Mouse (Mus musculus) cerebellum, postnatal 10 days (tissue): ENCODE data around the gene Gchfr.
A peak's percentile ranks its signal among the peaks of the same experiment; 100 is the strongest.

ENCODE experiments used
- DNase-seq, 2 experiments: peaks; one replicate each; pipeline ENCODE4 v3.0.0; 2021; ENCODE audit warnings: mixed read lengths in 2 of 2

Gene Gchfr

GRCm38 (mm10) chr2:119173991-119174651 lies 6.5 kb downstream of the Gchfr start, which contains the start of gene Gm14137:
Gene Gm14137 (plus strand): TSS chr2:119174509.
- DNase-seq: peak; percentile 77 to 80

- DNase-seq: peak; percentile 15 to 16
These were observed 7.3 kb downstream of the Gchfr start for GRCm38 (mm10) chr2:119174866-119175265.

- no peak for DNase-seq
These were observed 8.0 kb downstream of the Gchfr start for GRCm38 (mm10) chr2:119175614-119176013.

GRCm38 (mm10) chr2:119176761-119177160 lies 9.2 kb downstream of the Gchfr start:
- no peak for DNase-seq

GRCm38 (mm10) chr2:119177384-119177939 lies 9.9 kb downstream of the Gchfr start:
- no peak for DNase-seq

GRCm38 (mm10) chr2:119182914-119183313 lies 15.3 kb downstream of the Gchfr start:
- DNase-seq: no peak

- DNase-seq: peak; percentile 96 to 97
These were observed 21.6 kb downstream of the Gchfr start for GRCm38 (mm10) chr2:119189029-119189710.

- no peak for DNase-seq
These were observed 23.4 kb downstream of the Gchfr start for GRCm38 (mm10) chr2:119190969-119191368.

DNA sequence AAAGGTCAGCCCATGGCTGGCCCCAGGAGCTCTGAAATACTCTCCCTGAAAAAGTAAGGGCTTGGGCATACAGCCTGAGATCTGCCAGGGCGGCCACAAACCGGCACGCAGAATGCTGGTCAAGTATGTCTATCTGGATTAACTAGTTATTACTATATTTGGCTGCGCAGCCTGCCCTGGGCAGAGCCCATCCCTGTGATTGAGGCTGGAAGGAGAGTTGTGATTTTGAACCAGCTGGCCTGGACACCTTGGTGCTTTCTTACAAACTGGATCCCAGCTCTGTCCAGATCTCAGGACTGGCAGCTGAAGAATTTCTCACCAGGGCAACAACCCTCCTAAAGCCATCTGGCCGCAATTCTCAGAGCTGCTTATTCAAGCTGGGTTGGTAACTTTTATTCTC lies 26.6 kb downstream of the Gchfr start:
- DNase-seq: peak in 1 of 2 experiments; percentile 28

GRCm38 (mm10) chr2:119196316-119197108 lies 28.9 kb downstream of the Gchfr start:
- DNase-seq: no peak

DNA sequence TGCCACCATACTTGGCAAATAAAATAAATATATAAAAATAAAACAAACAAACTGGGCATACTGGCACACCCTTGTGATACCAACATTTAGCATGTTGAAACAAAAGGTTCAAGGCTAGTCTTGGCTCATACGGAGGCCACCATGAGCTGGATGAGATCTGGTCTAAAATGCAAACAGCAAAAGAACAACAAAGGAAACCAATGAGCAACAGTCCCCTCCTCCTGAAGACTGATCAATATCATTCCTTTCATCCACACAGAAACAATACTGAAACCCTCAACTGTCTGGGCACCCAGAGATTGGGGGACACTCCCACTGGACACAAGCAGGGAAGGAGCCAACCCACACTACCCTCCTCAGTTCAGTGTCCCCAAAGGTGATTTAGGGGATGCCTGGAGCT lies 29.9 kb downstream of the Gchfr start:
- no peak for DNase-seq

DNA sequence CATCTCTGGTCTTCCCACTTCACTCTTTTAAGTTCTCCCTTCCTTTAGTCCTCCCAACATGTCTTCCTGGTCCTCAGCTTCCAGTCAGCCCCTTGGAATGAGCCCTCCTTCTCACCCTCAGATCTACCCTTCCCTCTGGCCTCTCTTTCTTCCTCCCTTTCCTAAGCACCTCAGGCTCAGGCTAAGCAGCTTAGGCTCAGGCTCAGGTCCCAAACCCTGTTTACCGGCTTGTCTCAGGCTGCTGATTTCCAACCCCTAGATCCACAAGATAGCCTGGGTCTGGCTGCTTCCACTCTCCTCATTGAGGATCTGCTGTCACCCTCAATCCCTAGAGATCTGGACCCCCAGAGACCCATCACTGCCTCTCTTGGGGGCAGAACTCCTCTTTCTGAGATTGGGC lies 30.5 kb downstream of the Gchfr start:
- no peak for DNase-seq

GRCm38 (mm10) chr2:119198934-119199333 lies 31.4 kb downstream of the Gchfr start:
- DNase-seq: no peak

DNA sequence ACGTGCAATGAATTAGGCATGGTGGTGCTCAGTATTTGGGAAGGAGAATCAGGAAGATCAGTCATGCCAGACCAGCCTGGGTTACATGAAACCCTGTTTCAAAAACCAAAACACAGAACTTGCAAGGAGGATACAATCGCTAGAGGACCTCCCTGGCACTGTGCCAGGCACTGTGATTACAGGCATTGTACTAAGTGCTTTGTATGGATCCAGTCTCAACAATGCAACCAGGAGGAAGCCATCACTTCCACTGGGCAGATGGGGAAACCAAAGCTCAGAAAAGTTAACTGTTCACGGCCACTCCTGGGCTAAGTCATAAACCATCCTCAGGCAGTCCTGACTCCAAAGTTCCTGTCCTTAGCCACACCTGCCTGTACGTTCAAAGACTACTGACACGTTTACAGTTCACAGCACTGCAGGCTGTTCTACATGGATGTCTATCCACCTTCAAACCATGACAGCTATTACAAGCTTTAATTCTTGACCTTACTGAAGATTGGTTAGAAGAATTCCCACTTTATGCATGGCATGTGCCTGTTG lies 35.4 kb downstream of the Gchfr start:
- DNase-seq: peak; percentile 51 to 55

DNA sequence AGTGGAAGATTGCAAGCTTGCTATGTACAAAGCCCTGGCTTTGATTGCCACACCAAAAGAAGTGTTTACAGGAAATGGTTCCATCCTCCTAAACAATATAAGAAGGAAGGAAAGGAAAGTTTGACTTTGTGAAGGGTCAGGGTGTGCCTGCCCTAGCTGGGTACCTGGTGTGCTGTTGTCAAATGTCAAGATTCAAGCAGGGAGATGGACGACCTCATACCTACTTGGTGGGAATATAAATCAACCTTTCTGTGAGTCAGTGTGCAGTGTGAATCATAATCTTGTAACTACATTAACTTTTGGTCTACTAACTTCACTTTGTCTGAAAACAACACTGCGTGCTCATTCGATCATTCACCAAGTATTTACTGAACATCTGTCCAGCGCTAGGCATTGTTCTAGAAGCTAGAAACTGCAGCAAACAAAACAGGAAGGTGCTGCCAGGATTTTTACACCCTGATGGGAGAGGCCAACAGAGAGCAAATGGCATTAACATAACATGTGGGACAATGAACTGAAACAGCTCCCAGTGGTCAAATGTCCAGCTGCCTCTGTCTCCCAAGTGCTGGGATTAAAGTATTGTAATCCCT lies 36.4 kb downstream of the Gchfr start:
- no peak for DNase-seq

- DNase-seq: peak in 1 of 2 experiments; percentile 24
These were observed 40.4 kb downstream of the Gchfr start for GRCm38 (mm10) chr2:119207961-119208343.

- peak; percentile 96 to 98 for DNase-seq
These were observed 41.0 kb downstream of the Gchfr start, which contains the start of the genes Zfyve19 and Dnajc17 for GRCm38 (mm10) chr2:119208344-119209175. Gene Zfyve19 (plus strand): TSS chr2:119208617. Gene Dnajc17 (minus strand): TSS chr2:119208795.

DNA sequence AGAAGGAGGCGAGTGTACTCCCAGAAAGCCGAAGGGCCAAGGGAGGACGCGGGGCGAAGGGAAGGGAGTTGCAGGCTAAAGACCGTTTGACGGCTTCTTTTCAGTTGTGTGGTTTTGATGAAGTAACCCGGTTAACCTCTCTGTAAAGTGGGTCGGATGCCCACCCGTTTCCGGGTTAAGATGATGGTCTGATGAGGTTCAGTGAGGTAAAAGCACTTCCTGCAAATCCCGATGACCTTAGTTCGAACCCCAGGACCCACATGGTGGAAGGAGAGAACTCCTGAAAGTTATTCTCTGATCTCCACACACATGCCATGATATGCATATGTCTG lies 41.6 kb downstream of the Gchfr start:
- DNase-seq: no peak
